ENCODE assay signal across 16 mouse cellular contexts in the genomic region with DNA sequence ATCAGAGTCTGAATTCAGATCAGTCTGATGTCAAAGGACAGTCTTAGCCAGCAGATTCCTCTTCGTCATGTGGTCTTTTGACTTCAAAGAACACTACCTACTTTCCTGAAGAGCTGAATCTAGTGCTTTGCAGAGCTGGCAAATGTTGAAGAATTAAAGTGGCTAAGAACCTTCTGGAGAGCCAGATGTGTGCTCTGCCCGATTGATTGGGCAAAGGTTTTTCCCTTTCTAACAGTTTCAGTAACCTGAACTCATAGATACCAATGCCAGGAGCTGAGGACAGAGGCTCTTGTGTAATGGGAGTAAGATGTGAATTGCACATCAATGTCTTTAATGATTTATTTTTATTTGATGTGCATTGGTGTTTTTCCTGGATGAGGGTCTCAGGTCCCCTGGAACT.
"Had no signal": no experiment of that assay in that cellular context is flagged by ENCODE, and none has a peak within 500 bp of the region (broad histone marks: within the 10 kb centered on the region; RNA-seq: fewer than 3 reads in every experiment).

No protein-coding gene starts in this region.

- H3K36me3 ChIP-seq: stomach, embryonic 15.5 days had no signal

- DNase-seq: retina, postnatal 1 day; right cerebral cortex, adult 18-20 months; right cerebral cortex, postnatal 14 days; right cerebral cortex, postnatal 25 days; right cerebral cortex, postnatal 4 days; spleen, adult 18-20 months; thymus, adult 18-20 months; thymus, adult 2 months; thymus, postnatal 14 days; thymus, postnatal 25 days; thymus, postnatal 36 days; thymus, postnatal 4 days had no signal

- H3K9ac ChIP-seq: neural tube, embryonic 13.5 days; neural tube, embryonic 15.5 days; stomach, embryonic 15.5 days had no signal

- H3K9me3 ChIP-seq: neural tube, embryonic 13.5 days; neural tube, embryonic 15.5 days; stomach, embryonic 15.5 days had no signal

- H3K4me3 ChIP-seq: neural tube, embryonic 13.5 days; neural tube, embryonic 15.5 days; stomach, embryonic 15.5 days had no signal

- H3K27me3 ChIP-seq: neural tube, embryonic 13.5 days; neural tube, embryonic 15.5 days; stomach, embryonic 15.5 days had no signal

- H3K4me1 ChIP-seq: stomach, embryonic 15.5 days had no signal

- H3K27ac ChIP-seq: neural tube, embryonic 13.5 days; neural tube, embryonic 15.5 days; stomach, embryonic 15.5 days; stomach, postnatal 0 days had no signal

- H3K4me2 ChIP-seq: neural tube, embryonic 13.5 days; neural tube, embryonic 15.5 days; stomach, embryonic 15.5 days had no signal
